In the genomic region with DNA sequence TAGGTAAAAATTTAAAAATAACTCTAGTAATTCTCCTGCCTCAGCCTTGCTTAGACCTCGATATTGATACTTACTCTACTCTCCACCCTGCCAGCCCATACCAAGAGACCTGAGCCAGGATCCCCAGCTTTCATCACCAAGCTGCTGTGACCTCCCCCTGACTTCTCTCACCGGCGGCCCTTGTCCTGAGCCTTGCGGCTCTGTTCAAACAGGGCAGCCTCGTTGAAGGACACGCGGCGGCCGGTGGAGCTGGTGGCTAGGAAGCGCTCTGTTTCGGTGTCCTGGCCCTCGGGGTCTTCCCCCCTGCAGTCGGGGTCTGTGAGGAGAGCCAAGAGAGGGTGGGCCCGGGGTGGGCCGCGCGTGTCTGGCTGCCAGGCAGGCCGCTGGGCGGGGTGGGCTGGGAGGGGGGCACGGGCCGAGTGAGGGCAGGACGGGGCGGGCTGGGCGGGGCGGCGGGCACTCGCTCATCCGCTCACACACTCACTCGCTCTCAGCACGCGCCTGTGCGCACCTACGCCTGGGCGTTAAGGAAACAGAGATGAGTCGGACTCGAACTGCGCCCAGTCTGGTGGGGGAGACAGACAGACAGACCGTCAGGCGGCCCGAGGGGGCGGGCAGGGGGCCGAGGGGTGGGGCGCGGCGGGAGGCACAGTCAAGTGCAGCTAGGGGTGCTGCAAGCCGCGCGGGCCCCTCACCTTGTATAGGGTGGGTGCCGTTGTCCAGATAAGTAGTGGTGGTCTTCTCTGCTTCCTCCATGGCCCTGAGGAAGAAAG, we compare ENCODE assay signal across 9 mouse cellular contexts. TPM values are rescaled to one million over a fixed set of nuclear protein-coding genes. Genes with fewer than 3 reads are reported as not detected.
A peak's percentile ranks its signal among the peaks of the same experiment; 100 is the strongest.
DNase-seq lines count a peak whose midpoint lies in the region; ATAC-seq and TF ChIP-seq lines count a peak whose summit lies in the region.
"Had no signal": no experiment of that assay in that cellular context is flagged by ENCODE, and none has a peak within 500 bp of the region (broad histone marks: within the 10 kb centered on the region; RNA-seq: fewer than 3 reads in every experiment).

No protein-coding gene starts in this region.

- no peak overlapping the region for H3K9ac ChIP-seq in heart, adult 2 months (ENCODE audit: low read depth, low read length)
- peak overlapping the region; percentile 83 for H3K9ac ChIP-seq in forebrain, embryonic 15.5 days (replicated peaks)
- H3K9ac ChIP-seq in liver, embryonic 15.5 days, result no peak overlapping the region

- WGBS in heart, embryonic 10.5 days, result 13% methylated on average over 43 of the region's 49 CpGs
- WGBS in heart, adult 2 months, result 45% methylated on average over 46 of the region's 49 CpGs
- WGBS in forebrain, embryonic 15.5 days, result 18% methylated on average over 48 of the region's 49 CpGs
- 25% methylated on average over 49 of the region's 49 CpGs for WGBS in liver, embryonic 15.5 days (ENCODE audit: insufficient replicate concordance)

- H3K4me3 ChIP-seq in heart, embryonic 10.5 days, result peak overlapping the region; percentile 83
- no peak overlapping the region for H3K4me3 ChIP-seq in heart, adult 2 months
- H3K4me3 ChIP-seq in E14TG2a.4 (replicated peaks; ENCODE audit: low read length), result peak overlapping the region; percentile 90
- H3K4me3 ChIP-seq in forebrain, embryonic 15.5 days, result peak overlapping the region; percentile 76
- peak overlapping the region; percentile 62 for H3K4me3 ChIP-seq in liver, embryonic 15.5 days (replicated peaks)

- DNase-seq in heart, embryonic 10.5 days (ENCODE audit: low spot score), result no peak
- DNase-seq in heart, adult 2 months, result no peak
- DNase-seq in spleen, postnatal 36 days (ENCODE audit: low spot score in 2 of 2), result no peak
- DNase-seq in gastrocnemius, postnatal 4 days (ENCODE audit: low spot score in 2 of 2), result no peak
- no peak for DNase-seq in cerebellum, adult 9-10 months
- DNase-seq: layer of hippocampus, postnatal 36 days had no signal

- peak overlapping the region; percentile 67 for H3K27ac ChIP-seq in heart, embryonic 10.5 days
- H3K27ac ChIP-seq in heart, adult 2 months, result no peak overlapping the region
- H3K27ac ChIP-seq in forebrain, embryonic 15.5 days (replicated peaks), result peak overlapping the region; percentile 89
- no peak overlapping the region for H3K27ac ChIP-seq in liver, embryonic 15.5 days (replicated peaks)

- peaks cover 36% of the 10 kb centered on the region for H3K36me3 ChIP-seq in heart, embryonic 10.5 days
- H3K36me3 ChIP-seq in heart, adult 2 months (ENCODE audit: control insufficient read depth, insufficient read depth, low read length), result no peaks in the 10 kb centered on the region
- H3K36me3 ChIP-seq in E14TG2a.4 (ENCODE audit: insufficient read depth, low read length), result peaks cover 48% of the 10 kb centered on the region
- peaks cover 39% of the 10 kb centered on the region for H3K36me3 ChIP-seq in forebrain, embryonic 15.5 days
- peaks cover 14% of the 10 kb centered on the region for H3K36me3 ChIP-seq in liver, embryonic 15.5 days (replicated peaks)

- no peaks in the 10 kb centered on the region for H3K79me2 ChIP-seq in heart, adult 2 months (replicated peaks; ENCODE audit: control insufficient read depth, insufficient read depth, low read length)

- no peak for TF ChIP-seq EP300 in heart, adult 2 months (IDR thresholded peaks at IDR 0.05; ENCODE audit: insufficient read depth, low read depth, low read length)

- intact Hi-C loops in heart, adult 2 months (cut with DNase I), result no loop called here

- H3K9me3 ChIP-seq in heart, embryonic 10.5 days, result no peaks in the 10 kb centered on the region
- H3K9me3 ChIP-seq in E14TG2a.4 (ENCODE audit: low read length), result no peaks in the 10 kb centered on the region
- H3K9me3 ChIP-seq in forebrain, embryonic 15.5 days, result no peaks in the 10 kb centered on the region
- no peaks in the 10 kb centered on the region for H3K9me3 ChIP-seq in liver, embryonic 15.5 days (replicated peaks)

- H3K4me1 ChIP-seq in heart, embryonic 10.5 days, result peaks cover 69% of the 10 kb centered on the region
- peaks cover 8% of the 10 kb centered on the region for H3K4me1 ChIP-seq in heart, adult 2 months (ENCODE audit: control insufficient read depth, insufficient read depth, low read length)
- H3K4me1 ChIP-seq in E14TG2a.4 (replicated peaks; ENCODE audit: low read depth, low read length), result peaks cover 81% of the 10 kb centered on the region
- H3K4me1 ChIP-seq in forebrain, embryonic 15.5 days, result peaks cover 60% of the 10 kb centered on the region
- peaks cover 77% of the 10 kb centered on the region for H3K4me1 ChIP-seq in liver, embryonic 15.5 days (replicated peaks)

- peak overlapping the region; percentile 89 for H3K4me2 ChIP-seq in forebrain, embryonic 15.5 days (replicated peaks)
- peak overlapping the region; percentile 96 for H3K4me2 ChIP-seq in liver, embryonic 15.5 days

- no peak for TF ChIP-seq POLR2A in heart, adult 2 months (IDR thresholded peaks at IDR 0.05; ENCODE audit: insufficient read depth, low read depth, low read length)

- peaks cover 69% of the 10 kb centered on the region for H3K27me3 ChIP-seq in heart, embryonic 10.5 days (ENCODE audit: insufficient read depth, poor library complexity, severe bottlenecking)
- no peaks in the 10 kb centered on the region; the same call in 1 of the 2 replicates for H3K27me3 ChIP-seq in heart, adult 2 months (ENCODE audit: control insufficient read depth, insufficient read depth, low read length)
- no peaks in the 10 kb centered on the region; the same call in 1 of the 2 replicates for H3K27me3 ChIP-seq in E14TG2a.4 (ENCODE audit: insufficient read depth, low read length)
- H3K27me3 ChIP-seq in forebrain, embryonic 15.5 days, result no peaks in the 10 kb centered on the region
- H3K27me3 ChIP-seq in liver, embryonic 15.5 days, result peaks cover 63% of the 10 kb centered on the region

- ATAC-seq in forebrain, embryonic 15.5 days (replicated peaks), result no peak
- ATAC-seq in liver, embryonic 15.5 days (ENCODE audit: insufficient read depth), result no peak

- TF ChIP-seq CTCF in heart, adult 2 months (IDR thresholded peaks at IDR 0.05), result no peak
- TF ChIP-seq CTCF in E14TG2a.4 (conservative IDR thresholded peaks at IDR 0.05; ENCODE audit: low read length), result no peak

RNA-seq across cellular contexts. Expression of gene Atp5d, which starts 2.1 kb away (rescaled TPM):
- polyA plus RNA-seq in heart, embryonic 10.5 days (2016; fragmentation: Nextera tagmentation; extraction: Ambion mirVana), result 689 and 872 TPM in 2 replicates
- total RNA-seq in heart, adult 2 months (2021), result 1,000 to 10,000 TPM; 1,015 to 1,150 TPM
- polyA plus RNA-seq in heart, adult 2 months (2012; rRNA removed), result 1,139 and 1,938 TPM in 2 replicates
- 437 and 444 TPM in 2 replicates for polyA plus RNA-seq in forebrain, embryonic 15.5 days (2015; fragmentation: Nextera tagmentation; extraction: Ambion mirVana)
- 291 and 300 TPM in 2 replicates for polyA plus RNA-seq in liver, embryonic 15.5 days (2015; fragmentation: Nextera tagmentation; extraction: Ambion mirVana)
- 100 to 1,000 TPM; 522 to 564 TPM for total RNA-seq in gastrocnemius, postnatal 4 days (2021)

RNA-seq across cellular contexts. Expression of gene Cbarp, which starts 4.3 kb away (rescaled TPM):
- 2.0 and 4.0 TPM in 2 replicates for polyA plus RNA-seq in heart, embryonic 10.5 days (2016; fragmentation: Nextera tagmentation; extraction: Ambion mirVana)
- total RNA-seq in heart, adult 2 months (2021), result 1 to 10 TPM; 3.9 to 4.9 TPM
- polyA plus RNA-seq in heart, adult 2 months (2012; rRNA removed), result 3.0 and 4.3 TPM in 2 replicates
- 29.7 and 39.5 TPM in 2 replicates for polyA plus RNA-seq in forebrain, embryonic 15.5 days (2015; fragmentation: Nextera tagmentation; extraction: Ambion mirVana)
- 0.35 and 0.51 TPM in 2 replicates for polyA plus RNA-seq in liver, embryonic 15.5 days (2015; fragmentation: Nextera tagmentation; extraction: Ambion mirVana)
- total RNA-seq in gastrocnemius, postnatal 4 days (2021), result 1 to 10 TPM; 2.2 to 2.7 TPM

RNA-seq across cellular contexts. Expression of gene Midn, which starts 11.7 kb away (rescaled TPM):
- 16.1 and 24.4 TPM in 2 replicates for polyA plus RNA-seq in heart, embryonic 10.5 days (2016; fragmentation: Nextera tagmentation; extraction: Ambion mirVana)
- 100 to 1,000 TPM in 1 of 2 experiments, 10 to 100 TPM in 1; 96.2 to 102 TPM for total RNA-seq in heart, adult 2 months (2021)
- 50.1 and 74.5 TPM in 2 replicates for polyA plus RNA-seq in heart, adult 2 months (2012; rRNA removed)
- 33.0 and 34.9 TPM in 2 replicates for polyA plus RNA-seq in forebrain, embryonic 15.5 days (2015; fragmentation: Nextera tagmentation; extraction: Ambion mirVana)
- 2.9 and 3.1 TPM in 2 replicates for polyA plus RNA-seq in liver, embryonic 15.5 days (2015; fragmentation: Nextera tagmentation; extraction: Ambion mirVana)
- 10 to 100 TPM; 67.7 to 74.0 TPM for total RNA-seq in gastrocnemius, postnatal 4 days (2021)

RNA-seq across cellular contexts. Expression of gene Stk11, which starts 20.8 kb away (rescaled TPM):
- polyA plus RNA-seq in heart, embryonic 10.5 days (2016; fragmentation: Nextera tagmentation; extraction: Ambion mirVana), result 12.4 and 17.8 TPM in 2 replicates
- 100 to 1,000 TPM; 140 to 161 TPM for total RNA-seq in heart, adult 2 months (2021)
- polyA plus RNA-seq in heart, adult 2 months (2012; rRNA removed), result 127 and 144 TPM in 2 replicates
- 20.3 and 21.5 TPM in 2 replicates for polyA plus RNA-seq in forebrain, embryonic 15.5 days (2015; fragmentation: Nextera tagmentation; extraction: Ambion mirVana)
- 16.4 and 21.8 TPM in 2 replicates for polyA plus RNA-seq in liver, embryonic 15.5 days (2015; fragmentation: Nextera tagmentation; extraction: Ambion mirVana)
- 100 to 1,000 TPM; 116 to 125 TPM for total RNA-seq in gastrocnemius, postnatal 4 days (2021)

RNA-seq across cellular contexts. Expression of gene Cirbp, which starts 29.4 kb away (rescaled TPM):
- 85.7 and 98.0 TPM in 2 replicates for polyA plus RNA-seq in heart, embryonic 10.5 days (2016; fragmentation: Nextera tagmentation; extraction: Ambion mirVana)
- total RNA-seq in heart, adult 2 months (2021), result 10 to 100 TPM; 34.2 to 43.2 TPM
- 62.5 and 85.8 TPM in 2 replicates for polyA plus RNA-seq in heart, adult 2 months (2012; rRNA removed)
- 350 and 358 TPM in 2 replicates for polyA plus RNA-seq in forebrain, embryonic 15.5 days (2015; fragmentation: Nextera tagmentation; extraction: Ambion mirVana)
- polyA plus RNA-seq in liver, embryonic 15.5 days (2015; fragmentation: Nextera tagmentation; extraction: Ambion mirVana), result 13.1 and 17.0 TPM in 2 replicates
- 100 to 1,000 TPM; 107 to 153 TPM for total RNA-seq in gastrocnemius, postnatal 4 days (2021)

Comparison
In these comparisons a context has a peak if more than half of its experiments do, and no peak if none do; other contexts are left out.
1. H3K27ac ChIP-seq: peak in heart, embryonic 10.5 days (single experiment) and forebrain, embryonic 15.5 days (single experiment); none in heart, adult 2 months (single experiment) and liver, embryonic 15.5 days (single experiment).